Mouse (Mus musculus): ENCODE results near the gene Gm5136. TPM values are rescaled to one million over a fixed set of nuclear protein-coding genes. Genes with fewer than 3 reads are reported as not detected.

Gm5136 gene
- not detected in 2 replicates for polyA plus RNA-seq (2011; ENCODE audit: insufficient read depth, insufficient read length, low read depth, missing spikeins)

- no peak for TF ChIP-seq POLR2A (IDR thresholded peaks at IDR 0.05; ENCODE audit: insufficient read depth, low read length)
- no peak for TF ChIP-seq CTCF (IDR thresholded peaks at IDR 0.05; ENCODE audit: low read depth, low read length)
- TF ChIP-seq EP300 (IDR thresholded peaks at IDR 0.05; ENCODE audit: insufficient read depth, low read depth, low read length): no peak
- Histone ChIP-seq H3K27ac (ENCODE audit: insufficient read depth, low read length) (no peak within 1 kb of the TSS), H3K9me3 (replicated peaks; ENCODE audit: control insufficient read depth, insufficient read depth, low read length, poor library complexity, severe bottlenecking) (no peaks in the 10 kb centered on the region), H3K36me3 (ENCODE audit: control insufficient read depth, insufficient read depth, low read length, poor library complexity, severe bottlenecking) (no peaks in the 10 kb centered on the region), H3K4me1 (ENCODE audit: control insufficient read depth, insufficient read depth, low read length) (no peaks in the 10 kb centered on the region), H3K9ac (ENCODE audit: low read depth, poor library complexity, severe bottlenecking) (no peak within 1 kb of the TSS), H3K4me3 (ENCODE audit: low read depth, low read length) (peak within 1 kb of the TSS; percentile 13; the same call in 1 of the 2 replicates), H3K27me3 (ENCODE audit: control insufficient read depth, insufficient read depth, low read length, poor library complexity, severe bottlenecking) (no peaks in the 10 kb centered on the region)
Observed at GRCm38 (mm10) chr10:108699946-108700345, at the start of gene Gm5136. Gm5136 (minus strand) TSS chr10:108700160.

GRCm38 (mm10) chr10:108743759-108744158, 43.8 kb upstream of the Gm5136 start:
- H3K9me3 ChIP-seq (replicated peaks; ENCODE audit: control insufficient read depth, insufficient read depth, low read length, poor library complexity, severe bottlenecking): no peaks in the 10 kb centered on the region
- no peaks in the 10 kb centered on the region for H3K4me1 ChIP-seq (ENCODE audit: control insufficient read depth, insufficient read depth, low read length)
- no peaks in the 10 kb centered on the region for H3K36me3 ChIP-seq (ENCODE audit: control insufficient read depth, insufficient read depth, low read length, poor library complexity, severe bottlenecking)
- TF ChIP-seq CTCF (IDR thresholded peaks at IDR 0.05; ENCODE audit: low read depth, low read length) (no peak), EP300 (IDR thresholded peaks at IDR 0.05; ENCODE audit: insufficient read depth, low read depth, low read length) (no peak), POLR2A (IDR thresholded peaks at IDR 0.05; ENCODE audit: insufficient read depth, low read length) (no peak)
- no peak overlapping the region for H3K27ac ChIP-seq (ENCODE audit: insufficient read depth, low read length)
- H3K27me3 ChIP-seq (ENCODE audit: control insufficient read depth, insufficient read depth, low read length, poor library complexity, severe bottlenecking): no peaks in the 10 kb centered on the region
- no peak overlapping the region for H3K4me3 ChIP-seq (ENCODE audit: low read depth, low read length)
- no peak overlapping the region for H3K9ac ChIP-seq (ENCODE audit: low read depth, poor library complexity, severe bottlenecking)

GRCm38 (mm10) chr10:108733982-108734381, 34.0 kb upstream of the Gm5136 start:
- H3K9me3 ChIP-seq (replicated peaks; ENCODE audit: control insufficient read depth, insufficient read depth, low read length, poor library complexity, severe bottlenecking): no peaks in the 10 kb centered on the region
- TF ChIP-seq EP300 (IDR thresholded peaks at IDR 0.05; ENCODE audit: insufficient read depth, low read depth, low read length): no peak
- TF ChIP-seq CTCF (IDR thresholded peaks at IDR 0.05; ENCODE audit: low read depth, low read length): no peak
- TF ChIP-seq POLR2A (IDR thresholded peaks at IDR 0.05; ENCODE audit: insufficient read depth, low read length): no peak
- no peaks in the 10 kb centered on the region for H3K36me3 ChIP-seq (ENCODE audit: control insufficient read depth, insufficient read depth, low read length, poor library complexity, severe bottlenecking)
- H3K9ac ChIP-seq (ENCODE audit: low read depth, poor library complexity, severe bottlenecking): no peak overlapping the region
- no peak overlapping the region for H3K27ac ChIP-seq (ENCODE audit: insufficient read depth, low read length)
- no peaks in the 10 kb centered on the region for H3K27me3 ChIP-seq (ENCODE audit: control insufficient read depth, insufficient read depth, low read length, poor library complexity, severe bottlenecking)
- no peaks in the 10 kb centered on the region for H3K4me1 ChIP-seq (ENCODE audit: control insufficient read depth, insufficient read depth, low read length)
- H3K4me3 ChIP-seq (ENCODE audit: low read depth, low read length): no peak overlapping the region

GRCm38 (mm10) chr10:108728961-108729360, 29.0 kb upstream of the Gm5136 start:
- no peak for TF ChIP-seq EP300 (IDR thresholded peaks at IDR 0.05; ENCODE audit: insufficient read depth, low read depth, low read length)
- TF ChIP-seq POLR2A (IDR thresholded peaks at IDR 0.05; ENCODE audit: insufficient read depth, low read length): no peak
- TF ChIP-seq CTCF (IDR thresholded peaks at IDR 0.05; ENCODE audit: low read depth, low read length): no peak
- H3K27ac ChIP-seq (ENCODE audit: insufficient read depth, low read length): no peak overlapping the region
- no peaks in the 10 kb centered on the region for H3K27me3 ChIP-seq (ENCODE audit: control insufficient read depth, insufficient read depth, low read length, poor library complexity, severe bottlenecking)
- no peaks in the 10 kb centered on the region for H3K36me3 ChIP-seq (ENCODE audit: control insufficient read depth, insufficient read depth, low read length, poor library complexity, severe bottlenecking)
- H3K4me3 ChIP-seq (ENCODE audit: low read depth, low read length): no peak overlapping the region
- H3K4me1 ChIP-seq (ENCODE audit: control insufficient read depth, insufficient read depth, low read length): no peaks in the 10 kb centered on the region
- no peaks in the 10 kb centered on the region for H3K9me3 ChIP-seq (replicated peaks; ENCODE audit: control insufficient read depth, insufficient read depth, low read length, poor library complexity, severe bottlenecking)
- H3K9ac ChIP-seq (ENCODE audit: low read depth, poor library complexity, severe bottlenecking): no peak overlapping the region

- no peaks in the 10 kb centered on the region for H3K4me1 ChIP-seq (ENCODE audit: control insufficient read depth, insufficient read depth, low read length)
- no peak overlapping the region for H3K9ac ChIP-seq (ENCODE audit: low read depth, poor library complexity, severe bottlenecking)
Observed at GRCm38 (mm10) chr10:108726391-108726790, 26.4 kb upstream of the Gm5136 start.

GRCm38 (mm10) chr10:108724878-108725277, 24.9 kb upstream of the Gm5136 start:
- no peak overlapping the region for H3K4me3 ChIP-seq (ENCODE audit: low read depth, low read length)
- H3K9ac ChIP-seq (ENCODE audit: low read depth, poor library complexity, severe bottlenecking): no peak overlapping the region
- H3K27ac ChIP-seq (ENCODE audit: insufficient read depth, low read length): no peak overlapping the region
- no peaks in the 10 kb centered on the region for H3K9me3 ChIP-seq (replicated peaks; ENCODE audit: control insufficient read depth, insufficient read depth, low read length, poor library complexity, severe bottlenecking)
- no peak for TF ChIP-seq POLR2A (IDR thresholded peaks at IDR 0.05; ENCODE audit: insufficient read depth, low read length)
- no peak for TF ChIP-seq CTCF (IDR thresholded peaks at IDR 0.05; ENCODE audit: low read depth, low read length)
- no peak for TF ChIP-seq EP300 (IDR thresholded peaks at IDR 0.05; ENCODE audit: insufficient read depth, low read depth, low read length)
- no peaks in the 10 kb centered on the region for H3K27me3 ChIP-seq (ENCODE audit: control insufficient read depth, insufficient read depth, low read length, poor library complexity, severe bottlenecking)
- no peaks in the 10 kb centered on the region for H3K4me1 ChIP-seq (ENCODE audit: control insufficient read depth, insufficient read depth, low read length)
- no peaks in the 10 kb centered on the region for H3K36me3 ChIP-seq (ENCODE audit: control insufficient read depth, insufficient read depth, low read length, poor library complexity, severe bottlenecking)

More at GRCm38 (mm10) chr10:108726391-108726790, 26.4 kb upstream of the Gm5136 start:
- TF ChIP-seq POLR2A (IDR thresholded peaks at IDR 0.05; ENCODE audit: insufficient read depth, low read length): no peak
- no peak for TF ChIP-seq EP300 (IDR thresholded peaks at IDR 0.05; ENCODE audit: insufficient read depth, low read depth, low read length)
- no peak for TF ChIP-seq CTCF (IDR thresholded peaks at IDR 0.05; ENCODE audit: low read depth, low read length)
- Histone ChIP-seq H3K4me3 (ENCODE audit: low read depth, low read length) (no peak overlapping the region), H3K27me3 (ENCODE audit: control insufficient read depth, insufficient read depth, low read length, poor library complexity, severe bottlenecking) (no peaks in the 10 kb centered on the region), H3K27ac (ENCODE audit: insufficient read depth, low read length) (no peak overlapping the region), H3K36me3 (ENCODE audit: control insufficient read depth, insufficient read depth, low read length, poor library complexity, severe bottlenecking) (no peaks in the 10 kb centered on the region), H3K9me3 (replicated peaks; ENCODE audit: control insufficient read depth, insufficient read depth, low read length, poor library complexity, severe bottlenecking) (no peaks in the 10 kb centered on the region)

Measured in ES-Bruce4 (cell line).